Mouse (Mus musculus) layer of hippocampus, postnatal 36 days (tissue): ENCODE data around the gene Ube2o. TPM values are rescaled to one million over a fixed set of nuclear protein-coding genes. Genes with fewer than 3 reads are reported as not detected.
A peak's percentile ranks its signal among the peaks of the same experiment; 100 is the strongest.
"Not testable (repeated sequence)": the region's sequence is repeated elsewhere in the genome, so short reads cannot be mapped to it uniquely, and the experiment has no call there.

Source experiments
- DNase-seq, 2 experiments: peaks; one replicate each; pipeline ENCODE4 v3.0.0; 2022
- total RNA-seq, 2 experiments: library from RNA; stranded (reverse); gene quantifications; 2 replicates each; pipeline ENCODE4 v1.2.3; 2021

Gene Ube2o
- total RNA-seq, 2 experiments from 2014 or later, result 91.3 to 98.8 TPM

- no peak for DNase-seq
These were observed 32.0 kb upstream of the Ube2o start for GRCm38 (mm10) chr11:116613234-116613633.

DNA sequence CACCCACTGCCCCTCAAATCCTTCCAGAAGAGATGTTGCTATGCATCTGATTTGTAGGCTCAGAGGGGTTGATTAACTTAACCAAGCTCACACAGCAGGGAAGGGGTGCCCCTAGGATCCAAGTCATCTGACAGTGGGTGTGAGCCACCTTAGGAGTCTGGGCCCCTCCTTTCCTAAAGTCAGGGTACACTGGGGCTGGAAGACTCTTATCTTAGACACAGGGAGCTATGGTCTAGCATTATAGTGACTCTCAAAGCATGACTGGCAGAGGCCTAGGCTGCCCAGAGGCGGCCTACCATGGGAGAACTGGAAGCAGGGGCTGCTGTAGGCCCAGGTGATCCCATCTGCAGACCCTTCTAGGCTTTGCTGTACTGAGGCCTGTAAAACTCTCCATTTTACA is 31.3 kb upstream of the Ube2o start:
- DNase-seq, result no peak

DNA sequence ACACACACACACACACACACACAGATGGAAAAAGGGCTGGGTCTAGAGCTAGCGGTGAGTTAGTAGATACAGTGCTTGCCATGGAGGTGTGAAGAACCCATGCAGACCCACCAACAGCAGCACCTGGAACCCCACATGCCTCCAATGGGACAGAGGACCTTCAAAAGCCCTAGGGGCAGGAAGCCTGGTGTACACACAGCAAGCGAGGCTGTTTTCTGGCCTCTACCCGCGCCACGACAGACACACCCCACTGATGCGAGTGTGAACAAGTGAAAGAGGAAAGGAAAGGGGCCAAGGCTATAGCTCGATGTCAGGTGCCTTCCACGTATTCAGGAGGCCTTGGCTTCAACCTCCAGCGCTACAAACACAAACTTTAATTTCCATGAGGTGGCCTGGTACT is 30.6 kb upstream of the Ube2o start:
- no peak for DNase-seq

DNA sequence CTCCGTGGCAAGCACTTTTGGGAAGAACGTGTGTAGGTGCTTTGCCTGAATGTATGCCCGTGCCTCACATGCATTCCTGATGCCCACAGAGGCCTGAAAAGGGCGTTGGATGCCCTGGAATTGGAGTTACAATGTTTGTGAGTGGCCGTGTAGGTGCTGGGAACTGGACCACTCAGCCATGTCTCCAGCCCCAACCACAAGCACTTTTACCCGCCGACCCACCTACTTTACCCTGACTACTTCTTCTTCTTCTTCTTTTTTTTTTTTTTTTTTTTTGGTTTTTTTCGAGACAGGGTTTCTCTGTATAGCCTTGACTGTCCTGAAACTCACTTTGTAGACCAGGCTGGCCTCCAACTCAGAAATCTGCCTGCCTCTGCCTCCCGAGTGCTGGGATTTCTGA is 29.9 kb upstream of the Ube2o start:
- DNase-seq, result not testable (repeated sequence)

DNA sequence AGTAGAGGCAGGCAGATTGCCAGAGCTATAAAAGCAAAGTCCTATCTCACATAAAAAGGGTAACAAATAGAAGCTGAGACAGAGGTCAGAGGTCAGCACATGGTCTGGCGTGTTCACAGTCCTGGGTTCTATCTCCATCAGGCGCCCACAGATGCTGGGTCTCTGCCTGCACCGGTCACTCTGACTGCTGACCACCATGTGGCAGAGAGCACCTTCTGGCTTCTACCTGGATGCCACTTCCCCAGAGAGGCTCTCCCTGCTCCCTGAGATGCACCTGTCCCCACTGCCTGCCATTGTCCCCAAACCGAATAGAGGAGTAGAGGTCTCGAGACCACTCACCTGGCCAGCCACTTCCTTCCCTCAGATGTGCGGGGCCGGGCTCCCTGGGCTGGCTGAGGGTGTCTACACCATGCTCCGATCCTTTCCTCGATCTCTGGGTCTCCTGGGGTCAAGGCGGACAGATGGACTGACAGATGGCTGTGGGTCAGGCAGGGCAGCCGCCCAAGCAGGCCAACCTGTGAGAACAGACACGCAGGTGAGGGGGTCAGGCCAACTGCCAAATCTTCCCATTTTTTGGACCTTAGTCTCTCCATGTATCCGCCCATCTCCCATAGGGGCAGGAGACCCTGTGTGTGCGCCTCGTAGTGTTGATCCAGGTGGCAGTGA is 28.9 kb upstream of the Ube2o start:
- DNase-seq, result no peak

DNA sequence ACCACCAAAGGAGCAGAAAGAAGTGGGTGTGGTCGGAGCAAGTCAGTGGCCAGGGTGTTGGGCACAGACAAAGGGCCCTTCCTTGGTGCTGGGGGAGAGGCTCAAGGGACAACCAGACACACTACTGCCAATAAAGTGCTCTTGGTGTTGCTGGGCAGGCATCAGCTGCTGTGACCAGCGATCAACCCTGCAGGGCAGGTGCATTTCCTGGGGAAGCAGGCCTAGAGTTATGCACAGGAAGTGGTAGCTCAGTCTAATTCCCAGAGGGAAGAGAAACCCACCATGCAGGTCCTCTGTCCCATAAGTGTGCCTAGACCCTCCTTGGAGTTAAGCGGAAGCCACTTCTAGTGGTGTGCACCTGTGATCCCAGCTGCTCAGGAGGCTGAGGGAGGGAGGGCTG is 26.5 kb upstream of the Ube2o start:
- no peak for DNase-seq

DNA sequence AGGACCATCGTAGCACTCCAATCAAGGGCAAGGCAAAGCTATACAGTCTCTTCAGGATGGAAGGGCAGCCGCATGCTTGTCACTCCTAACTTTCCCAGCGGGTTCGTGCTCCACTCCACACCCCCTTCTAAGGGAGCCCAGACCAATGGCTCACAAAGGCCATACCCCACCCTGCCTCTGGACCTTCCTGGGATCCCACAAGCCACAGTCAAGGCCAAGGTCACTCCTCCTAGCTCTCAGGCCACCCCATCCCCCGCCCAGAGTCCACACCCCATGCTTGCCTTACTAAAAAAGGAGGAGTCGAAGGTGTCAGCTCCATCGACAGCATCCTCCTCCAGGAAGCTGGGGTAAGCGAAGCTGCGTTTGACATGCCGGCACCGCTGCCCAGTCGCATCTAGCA is 22.9 kb upstream of the Ube2o start:
- DNase-seq, result no peak

DNA sequence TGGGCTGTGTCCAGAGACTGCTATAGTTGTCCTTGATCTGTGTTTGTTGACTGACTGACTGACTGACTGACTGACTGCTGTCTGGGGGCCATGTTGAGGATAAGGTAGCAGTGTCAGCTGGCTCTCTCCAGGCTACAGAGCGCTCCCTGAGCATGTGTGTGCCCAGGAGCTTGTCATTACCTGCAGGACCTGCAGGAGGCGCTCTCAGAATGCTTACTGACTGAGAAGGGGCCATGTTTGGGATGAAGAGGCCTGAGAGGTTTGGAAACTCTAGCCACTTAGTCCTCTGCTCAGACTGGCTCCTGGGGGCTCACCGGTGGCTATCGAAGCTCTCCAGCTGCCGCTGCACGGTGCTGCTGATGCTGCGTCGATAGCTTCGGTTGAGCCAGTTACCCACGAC is 22.1 kb upstream of the Ube2o start:
- no peak for DNase-seq

DNA sequence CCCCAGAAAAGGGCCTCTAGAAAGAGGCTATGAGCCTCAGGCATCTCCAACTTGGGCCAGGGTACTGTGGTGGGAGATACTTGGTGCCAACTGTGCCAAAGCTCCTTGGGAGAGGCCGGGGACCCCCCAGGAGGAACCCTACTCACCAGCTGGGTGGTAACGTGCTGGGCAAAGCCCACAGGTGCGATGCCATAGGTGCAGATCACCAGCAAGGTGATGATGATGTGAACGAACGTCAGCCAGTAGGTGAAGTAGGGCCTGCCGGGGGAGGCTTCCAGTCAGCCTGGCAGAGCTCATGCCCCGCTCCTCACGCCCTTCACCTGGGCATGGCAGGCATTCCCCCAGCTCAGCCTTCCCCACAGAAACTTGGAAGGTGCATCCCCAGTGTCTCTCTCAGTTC is 20.8 kb upstream of the Ube2o start:
- no peak for DNase-seq

DNA sequence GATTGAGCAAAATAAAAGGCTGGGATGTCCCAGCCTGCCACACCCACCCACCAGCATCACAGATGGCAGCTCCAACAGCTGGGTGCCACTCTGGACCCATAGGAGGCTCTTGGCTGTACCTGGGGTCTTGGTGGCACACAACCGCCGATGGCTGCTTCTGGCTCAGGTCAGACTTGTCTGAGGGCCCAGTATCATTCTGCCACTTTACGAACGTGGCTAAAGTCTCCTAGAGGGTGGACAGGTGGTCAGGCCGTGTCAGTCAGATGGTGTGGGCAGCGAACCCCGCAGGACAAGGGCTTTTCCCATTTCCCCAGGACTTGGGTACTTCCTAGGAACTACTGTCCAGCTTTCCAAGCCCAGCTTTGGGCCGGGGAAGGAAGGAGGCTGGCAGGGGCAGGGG is 19.9 kb upstream of the Ube2o start:
- DNase-seq, result no peak

GRCm38 (mm10) chr11:116599230-116599629 is 18.0 kb upstream of the Ube2o start:
- no peak for DNase-seq

DNA sequence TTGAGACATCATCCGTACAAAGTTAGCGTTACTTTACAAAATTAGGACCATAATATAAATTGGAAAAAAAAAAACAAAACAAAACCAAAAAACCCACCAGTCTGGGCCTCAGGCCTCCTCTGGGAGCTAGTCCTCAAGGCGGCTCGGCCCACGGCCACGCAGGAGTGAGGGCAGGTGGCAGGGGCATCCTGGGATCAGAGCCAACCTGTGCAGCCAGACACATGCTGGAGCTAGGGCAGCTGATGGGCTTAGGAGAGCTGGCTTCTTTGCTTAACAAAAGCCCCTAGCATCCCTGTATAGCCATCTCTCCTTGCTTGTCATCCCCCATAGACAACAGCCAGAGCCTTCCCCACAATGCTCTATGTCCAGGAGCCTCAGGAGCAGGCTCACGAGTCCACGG is 16.9 kb upstream of the Ube2o start:
- DNase-seq, result no peak

GRCm38 (mm10) chr11:116596766-116597165 is 15.5 kb upstream of the Ube2o start:
- DNase-seq, result no peak

DNA sequence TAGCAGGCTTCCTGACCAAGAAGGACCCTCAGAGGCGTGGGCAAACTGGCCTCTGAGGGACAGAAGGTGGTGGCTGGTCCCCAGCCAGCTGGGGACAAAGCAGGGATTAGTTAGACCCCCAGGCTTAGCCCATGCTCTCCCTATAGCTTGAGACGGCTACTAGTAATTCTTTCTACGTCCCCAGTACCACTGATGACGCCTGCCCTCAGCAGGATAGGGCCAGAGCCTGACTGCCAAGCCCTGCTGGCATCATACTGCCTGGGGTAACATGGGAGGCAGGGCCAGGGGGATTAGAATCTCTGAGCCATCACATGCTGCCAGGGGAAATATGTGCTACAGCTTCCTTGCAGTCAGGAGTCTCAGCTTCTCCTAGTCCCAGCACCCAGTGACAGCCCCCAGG is 12.1 kb upstream of the Ube2o start:
- no peak for DNase-seq

DNA sequence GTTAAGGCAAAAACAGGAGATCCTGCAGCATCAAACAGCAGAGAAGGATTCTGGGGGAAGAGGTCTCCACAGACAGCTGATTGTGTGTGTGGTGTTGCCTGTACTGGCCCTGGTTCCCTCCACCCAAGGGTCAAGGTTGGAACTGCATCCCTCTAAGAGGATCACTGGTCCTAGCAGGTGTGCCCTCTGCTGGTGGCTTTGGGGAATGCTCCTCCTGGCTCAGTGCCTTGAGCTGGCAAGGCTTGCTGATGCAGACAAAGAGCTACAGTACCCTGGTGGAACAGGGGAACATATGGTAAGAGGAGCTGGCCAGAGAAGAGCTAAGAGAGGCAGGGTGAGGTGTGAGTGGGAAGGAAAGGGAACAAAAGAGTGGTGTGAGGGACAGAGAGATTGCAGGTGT is 11.2 kb upstream of the Ube2o start:
- DNase-seq, result peak; percentile 94 to 95

GRCm38 (mm10) chr11:116591621-116592020 is 10.4 kb upstream of the Ube2o start:
- no peak for DNase-seq

DNA sequence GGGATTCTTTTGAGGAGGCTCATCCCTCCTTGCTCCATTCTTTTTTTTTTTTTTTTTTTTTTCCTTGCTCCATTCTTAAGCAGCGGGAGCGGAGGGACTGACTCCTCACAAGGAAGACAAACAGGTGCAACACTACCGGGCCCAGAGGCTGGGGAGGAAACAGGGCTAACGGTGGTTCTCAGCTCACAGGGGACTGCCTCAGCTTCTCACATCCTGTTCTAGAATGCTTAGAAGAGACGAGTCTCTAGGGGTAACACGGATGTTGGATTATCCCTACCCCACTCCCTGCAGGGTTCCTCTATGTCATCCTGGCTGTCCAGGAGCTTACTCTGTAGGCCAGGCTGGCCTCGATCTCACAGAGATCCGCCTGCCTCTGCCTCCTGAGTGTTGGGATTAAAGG is 8.3 kb upstream of the Ube2o start:
- DNase-seq, result no peak

DNA sequence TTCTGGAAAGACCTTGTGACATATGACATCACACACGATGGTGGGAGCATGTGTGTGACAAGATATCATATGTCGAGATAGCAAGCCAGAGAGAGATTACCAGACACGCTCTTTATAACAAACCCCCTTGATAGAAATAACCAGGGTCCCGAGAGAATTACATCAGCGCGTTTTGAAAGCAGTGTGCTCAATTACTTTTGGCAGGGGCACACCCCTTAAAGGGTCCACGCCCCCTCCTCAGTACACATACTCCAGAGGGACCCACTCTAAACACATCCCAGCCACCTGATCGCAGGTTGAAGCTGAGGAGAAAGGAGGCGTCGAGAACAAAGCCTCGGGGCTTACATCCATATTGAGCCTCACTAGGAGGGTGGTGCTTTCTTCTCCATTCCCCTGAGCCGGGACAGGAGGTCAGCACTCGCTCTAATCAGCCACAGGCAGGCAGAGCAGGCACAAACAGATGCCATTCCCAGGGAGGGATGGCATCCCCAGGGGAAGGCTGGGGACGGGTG is 7.8 kb upstream of the Ube2o start:
- no peak for DNase-seq

DNA sequence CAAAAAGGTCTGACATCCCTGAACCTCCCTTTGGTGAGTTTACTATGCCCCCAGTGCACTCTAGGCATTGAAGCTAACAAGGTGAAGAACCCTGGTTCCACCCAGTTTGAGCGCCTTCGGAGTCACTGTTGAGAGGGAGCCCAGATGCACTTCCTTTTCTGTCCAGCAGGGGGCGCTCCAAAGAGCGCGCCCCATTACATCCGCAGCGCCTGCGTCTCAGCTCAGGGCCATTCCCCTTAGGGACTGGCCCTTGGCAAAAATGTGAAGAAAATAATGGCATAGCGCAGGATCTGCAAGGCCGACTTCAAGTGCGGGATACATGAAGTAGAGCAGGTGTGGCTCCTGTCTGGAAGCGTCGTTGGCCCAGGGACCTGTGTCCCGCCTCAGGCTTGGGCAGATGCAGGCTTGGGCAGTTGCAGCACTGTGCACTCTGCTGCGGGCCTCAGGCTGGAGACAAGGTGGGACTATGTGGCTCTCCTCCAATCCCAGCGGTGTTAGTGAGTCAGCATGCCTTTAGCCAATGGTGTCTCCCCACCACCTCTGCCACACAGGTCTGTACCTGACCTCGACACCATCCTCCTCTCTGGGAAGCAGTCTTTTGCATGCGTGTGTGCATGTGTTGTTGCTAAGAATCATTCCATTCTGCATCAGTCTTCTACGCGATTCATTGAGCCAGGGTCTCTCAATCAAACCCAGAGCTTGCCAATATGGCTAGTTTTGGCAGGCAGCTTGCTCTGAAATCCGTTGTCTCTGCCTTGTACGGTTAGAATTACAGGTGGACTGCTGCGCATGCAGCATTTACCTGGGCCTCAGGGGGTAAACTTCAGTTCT is 5.8 kb upstream of the Ube2o start:
- peak; percentile 60 to 72 for DNase-seq

- no peak for DNase-seq
These were observed 5.1 kb upstream of the Ube2o start, which contains the start of gene Aanat for GRCm38 (mm10) chr11:116586310-116586709. Gene Aanat (plus strand): TSS chr11:116586432.

DNA sequence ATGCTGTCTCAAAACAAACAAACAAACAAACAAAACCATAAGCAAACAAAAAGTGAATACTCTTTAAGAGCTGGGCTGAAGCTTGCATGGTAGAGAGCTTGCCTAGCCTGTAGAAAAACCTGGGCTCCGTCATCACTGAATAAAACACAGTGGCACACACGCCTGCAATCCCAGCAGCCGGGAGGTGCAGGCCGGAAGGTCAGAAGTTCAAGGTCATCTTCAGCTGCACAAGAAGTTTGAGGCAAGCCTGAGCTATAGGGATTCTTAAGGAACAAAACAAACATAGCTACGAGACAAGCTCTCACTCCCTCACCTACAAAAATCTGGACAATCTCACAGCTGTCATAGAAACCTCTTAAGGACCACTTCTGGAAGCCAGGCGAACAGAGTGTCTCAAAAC is 4.4 kb upstream of the Ube2o start:
- no peak for DNase-seq

- peak; percentile 58 to 60 for DNase-seq
These were observed 404 bp downstream of the Ube2o start for GRCm38 (mm10) chr11:116580711-116581375.

- DNase-seq, result no peak
These were observed 1.1 kb downstream of the Ube2o start for GRCm38 (mm10) chr11:116580031-116580652.
